ENCODE assay signal across 20 mouse cellular contexts in the genomic region with DNA sequence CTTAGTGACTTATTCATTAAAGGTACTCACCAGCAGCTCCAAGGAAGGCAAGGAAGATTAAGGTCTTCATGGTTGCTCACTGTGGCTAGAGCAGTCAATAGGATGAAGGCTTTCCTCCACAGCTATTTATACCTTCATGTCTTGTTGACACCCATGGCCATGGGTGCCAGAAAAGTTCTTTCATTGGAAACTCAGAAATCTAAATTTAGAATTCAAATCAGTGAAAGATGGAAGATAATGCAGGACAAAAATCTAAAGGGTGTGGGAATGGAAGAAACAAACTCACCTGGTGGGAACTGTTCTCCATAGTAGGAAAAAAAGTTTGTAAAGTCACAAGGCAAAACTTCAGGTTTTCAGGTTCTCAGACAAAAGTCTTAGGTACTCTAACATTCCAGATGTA. TPM values are rescaled to one million over a fixed set of nuclear protein-coding genes. Genes with fewer than 3 reads are reported as not detected.
"Had no signal": no experiment of that assay in that cellular context is flagged by ENCODE, and none has a peak within 500 bp of the region (broad histone marks: within the 10 kb centered on the region; RNA-seq: fewer than 3 reads in every experiment).

Gene 2210010C04Rik (minus strand): TSS at position 101 of the 400 bp plus-strand sequence.

- H3K36me3 ChIP-seq: neural tube, embryonic 12.5 days; neural tube, embryonic 13.5 days; neural tube, embryonic 15.5 days; stomach, embryonic 15.5 days had no signal

- H3K27ac ChIP-seq: neural tube, embryonic 12.5 days; neural tube, embryonic 13.5 days; neural tube, embryonic 15.5 days; stomach, embryonic 15.5 days; stomach, postnatal 0 days had no signal

- H3K4me3 ChIP-seq: neural tube, embryonic 12.5 days; neural tube, embryonic 13.5 days; neural tube, embryonic 15.5 days; stomach, embryonic 15.5 days had no signal

- H3K4me1 ChIP-seq: neural tube, embryonic 12.5 days; neural tube, embryonic 13.5 days; neural tube, embryonic 15.5 days; stomach, embryonic 15.5 days had no signal

- H3K27me3 ChIP-seq: neural tube, embryonic 12.5 days; neural tube, embryonic 13.5 days; neural tube, embryonic 15.5 days; stomach, embryonic 15.5 days had no signal

- DNase-seq: retina, postnatal 1 day; right cerebral cortex, adult 18-20 months; right cerebral cortex, postnatal 14 days; right cerebral cortex, postnatal 25 days; right cerebral cortex, postnatal 4 days; spleen, adult 18-20 months; thymus, adult 18-20 months; thymus, adult 2 months; thymus, postnatal 14 days; thymus, postnatal 25 days; thymus, postnatal 36 days; thymus, postnatal 4 days had no signal

RNA-seq across cellular contexts. Expression of gene 2210010C04Rik, which starts in this region (rescaled TPM):
- polyA plus RNA-seq: neural tube, embryonic 11.5 days; neural tube, embryonic 12.5 days; neural tube, embryonic 13.5 days; neural tube, embryonic 14.5 days; neural tube, embryonic 15.5 days; stomach, embryonic 14.5 days had no signal
